Mouse (Mus musculus) megakaryocyte progenitor cell, adult 5-6 weeks (primary cell): Measurements from ENCODE around the gene Cgas. TPM values are rescaled to one million over a fixed set of nuclear protein-coding genes. Genes with fewer than 3 reads are reported as not detected.
A peak's percentile ranks its signal among the peaks of the same experiment; 100 is the strongest.
"Not testable (repeated sequence)": the region's sequence is repeated elsewhere in the genome, so short reads cannot be mapped to it uniquely, and the experiment has no call there.

ENCODE experiments used
- ATAC-seq: replicated peaks from 2 replicates; pipeline ENCODE4 v1.8.0; 2016; ENCODE audit warnings: mild to moderate bottlenecking, moderate TSS enrichment, inconsistent platforms; ENCODE audit not compliant: poor library complexity
- total RNA-seq, 2 experiments: library from RNA; stranded (forward) in 1 of 2; stranded (reverse) in 1 of 2; fragments of 157-497, 149-512 nt in 1 of 2; fragments of 200-1000 nt in 1 of 2; gene quantifications; 2 replicates each; pipeline versions ENCODE4 v1.2.3 to v1.2.4; 2015 to 2017

Cgas gene
- total RNA-seq (2015) (21.4 and 23.4 TPM in 2 replicates), total RNA-seq (2017) (13.7 and 20.4 TPM in 2 replicates)

- ATAC-seq: peak; percentile 75
These were observed at the start of gene Cgas for GRCm38 (mm10) chr9:78442579-78443392. Gene Cgas (minus strand): TSS chr9:78443237.

- no peak for ATAC-seq
These were observed 49.2 kb upstream of the Cgas start for GRCm38 (mm10) chr9:78492254-78492653.

- no peak for ATAC-seq
These were observed 48.1 kb upstream of the Cgas start for GRCm38 (mm10) chr9:78491169-78491568.

GRCm38 (mm10) chr9:78488890-78489420 is 45.9 kb upstream of the Cgas start, which contains the start of gene Eef1a1:
Gene Eef1a1 (minus strand): TSS chr9:78489151.
- ATAC-seq: peak; percentile 76

- not testable (repeated sequence) for ATAC-seq
These were observed 45.0 kb upstream of the Cgas start for GRCm38 (mm10) chr9:78488021-78488420.

GRCm38 (mm10) chr9:78484660-78485059 is 41.6 kb upstream of the Cgas start:
- no peak for ATAC-seq

- ATAC-seq: no peak
These were observed 39.3 kb upstream of the Cgas start for GRCm38 (mm10) chr9:78482386-78482785.

GRCm38 (mm10) chr9:78481423-78482331 is 38.6 kb upstream of the Cgas start:
- peak; percentile 66 for ATAC-seq

GRCm38 (mm10) chr9:78480706-78481358 is 37.8 kb upstream of the Cgas start:
- ATAC-seq: peak; percentile 29

GRCm38 (mm10) chr9:78480227-78480626 is 37.2 kb upstream of the Cgas start:
- ATAC-seq: not testable (repeated sequence)

- not testable (repeated sequence) for ATAC-seq
These were observed 36.3 kb upstream of the Cgas start for GRCm38 (mm10) chr9:78479308-78479707.

GRCm38 (mm10) chr9:78478009-78478605 is 35.1 kb upstream of the Cgas start:
- not testable (repeated sequence) for ATAC-seq

GRCm38 (mm10) chr9:78477021-78477551 is 34.0 kb upstream of the Cgas start:
- peak; percentile 9 for ATAC-seq

- peak; percentile 8 for ATAC-seq
These were observed 33.5 kb upstream of the Cgas start for GRCm38 (mm10) chr9:78476531-78477020.

GRCm38 (mm10) chr9:78475873-78476272 is 32.8 kb upstream of the Cgas start:
- ATAC-seq: no peak

- ATAC-seq: no peak
These were observed 32.3 kb upstream of the Cgas start for GRCm38 (mm10) chr9:78475383-78475780.

- no peak for ATAC-seq
These were observed 31.8 kb upstream of the Cgas start for GRCm38 (mm10) chr9:78474771-78475382.

- ATAC-seq: no peak
These were observed 31.2 kb upstream of the Cgas start for GRCm38 (mm10) chr9:78474270-78474669.

GRCm38 (mm10) chr9:78473588-78473987 is 30.6 kb upstream of the Cgas start:
- ATAC-seq: no peak
